Mouse (Mus musculus) brain, embryonic 14.5 days (tissue): ENCODE measurements around the gene Cacng5.

Source experiments
- CTCF ChIP-seq: fragments of 200-500 bp; IDR thresholded peaks from 2 replicates; pipeline ENCODE4 v1.5.1; 2012; ENCODE audit warnings: inconsistent platforms, mild to moderate bottlenecking, moderate library complexity, borderline replicate concordance; ENCODE audit not compliant: insufficient read depth, insufficient read length; ENCODE audit errors: extremely low read depth
- POLR2A ChIP-seq: fragments of 200-500 bp; IDR thresholded peaks from 2 replicates; pipeline ENCODE4 v1.6.1; 2012; ENCODE audit warnings: mild to moderate bottlenecking, inconsistent platforms, borderline replicate concordance; ENCODE audit not compliant: poor library complexity, insufficient read depth, insufficient read length, severe bottlenecking; ENCODE audit errors: extremely low read depth

- TF ChIP-seq CTCF = peak; percentile 73; the same call in 1 of the 2 replicates
- TF ChIP-seq POLR2A = no peak
Observed at GRCm38 (mm10) chr11:107865128-107865527, 49.7 kb downstream of the Cacng5 start.
